Mouse (Mus musculus): ENCODE measurements around the gene Clta. TPM values are rescaled to one million over a fixed set of nuclear protein-coding genes. Genes with fewer than 3 reads are reported as not detected.
A peak's percentile ranks its signal among the peaks of the same experiment; 100 is the strongest.

Clta gene
- total and polyA plus RNA-seq, 3 experiments: 451 to 589 TPM; not detected in 1

DNA sequence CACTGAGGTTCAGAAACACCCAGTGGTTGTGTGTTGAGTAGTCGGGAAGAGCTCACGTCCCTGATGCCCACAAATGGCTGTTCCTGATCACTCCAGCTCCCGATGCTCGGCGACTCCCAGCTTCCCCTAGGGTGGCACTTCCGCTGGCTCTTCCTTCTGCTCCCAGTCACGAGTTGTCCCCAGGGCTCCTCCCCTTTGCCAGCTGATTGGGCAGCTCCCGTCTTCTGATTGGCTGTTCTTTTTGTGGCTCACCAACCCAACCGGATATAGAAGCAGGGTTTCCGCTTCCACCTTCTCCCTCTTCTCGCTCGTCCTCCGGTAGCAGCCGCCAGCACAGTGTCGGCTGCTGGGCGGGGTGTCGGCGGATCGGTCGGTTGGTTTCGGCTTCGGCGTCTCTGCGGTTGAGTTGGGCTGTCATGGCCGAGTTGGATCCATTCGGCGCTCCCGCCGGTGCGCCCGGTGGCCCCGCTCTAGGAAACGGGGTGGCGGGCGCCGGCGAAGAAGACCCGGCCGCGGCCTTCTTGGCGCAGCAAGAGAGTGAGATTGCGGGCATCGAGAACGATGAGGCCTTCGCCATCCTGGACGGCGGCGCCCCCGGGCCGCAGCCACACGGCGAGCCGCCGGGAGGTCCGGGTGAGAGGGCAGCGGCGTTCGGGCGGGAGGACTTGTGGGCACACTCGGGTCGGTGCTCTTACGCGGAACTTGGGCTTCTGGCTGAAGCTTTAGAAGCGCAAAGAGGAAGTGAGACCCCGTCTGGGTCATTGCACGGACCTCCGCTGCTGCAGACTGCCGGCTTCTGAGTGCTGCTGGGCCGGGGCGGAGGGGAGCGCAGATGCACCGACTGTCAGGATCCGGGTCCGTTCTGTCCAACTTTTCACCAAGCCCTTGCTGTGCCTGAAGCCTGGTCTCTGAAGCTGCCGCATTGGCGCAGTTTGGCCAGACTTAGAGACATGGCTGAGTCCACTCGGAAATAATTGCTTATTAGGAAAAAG lies 8.4 kb downstream of the Clta start:
- H3K79me2 ChIP-seq (ENCODE audit: control insufficient read depth, insufficient read depth, low read length, poor library complexity): peaks cover 56% of the 10 kb centered on the region
- peaks cover 2 to 34% of the 10 kb centered on the region in 2 experiments; a peak in 3 of 4 replicates for H3K4me1 ChIP-seq (ENCODE audit: control insufficient read depth in 1 of 2, insufficient read depth in 2 of 2, low read length in 2 of 2)
- H3K9me3 ChIP-seq (replicated peaks; ENCODE audit: insufficient read depth, low read length): no peaks in the 10 kb centered on the region
- H3K27me3 ChIP-seq (ENCODE audit: control insufficient read depth in 1 of 2, insufficient read depth in 2 of 2, low read length in 2 of 2): no peaks in the 10 kb centered on the region
- H3K9ac ChIP-seq (ENCODE audit: control insufficient read depth, low read depth, low read length, poor library complexity, severe bottlenecking): peak overlapping the region; percentile 94
- H3K4me3 ChIP-seq (ENCODE audit: control insufficient read depth in 1 of 2, insufficient read depth in 1 of 2, low read depth in 2 of 2, low read length in 2 of 2): peak overlapping the region; percentile 83 to 93
- peak overlapping the region; percentile 72 for H3K27ac ChIP-seq (ENCODE audit: control insufficient read depth, low read depth, low read length)
- H3K36me3 ChIP-seq (ENCODE audit: control insufficient read depth in 1 of 2, insufficient read depth in 2 of 2, low read length in 2 of 2): peaks cover 7 to 30% of the 10 kb centered on the region in 2 experiments
- peak; percentile 98 for DNase-seq (ENCODE audit: low read depth, low spot score)
- TF ChIP-seq JUND (IDR thresholded peaks at IDR 0.05; ENCODE audit: low read depth, low read length) (no peak), ZNF384 (IDR thresholded peaks at IDR 0.05; ENCODE audit: low read depth, low read length) (no peak), RCOR1 (IDR thresholded peaks at IDR 0.05; ENCODE audit: low read depth, low read length) (no peak), E2F4 (IDR thresholded peaks at IDR 0.05; ENCODE audit: borderline replicate concordance, low read depth, low read length) (no peak), GABPA (IDR thresholded peaks at IDR 0.05; ENCODE audit: low read depth, low read length) (no peak), BHLHE40 (IDR thresholded peaks at IDR 0.05; ENCODE audit: borderline replicate concordance, low read depth, low read length) (peak; percentile 74; the same call in 1 of the 2 replicates), POLR2AphosphoS5 (IDR thresholded peaks at IDR 0.05; ENCODE audit: borderline replicate concordance, low read depth, low read length) (no peak), ELF1 (IDR thresholded peaks at IDR 0.05; ENCODE audit: low read depth, low read length) (peak; percentile 77), POLR2A (IDR thresholded peaks at IDR 0.05; ENCODE audit: control insufficient read depth in 1 of 2, insufficient read depth in 1 of 2, low read depth in 1 of 2, low read length in 2 of 2, poor library complexity in 1 of 2) (peak; percentile 60 to 97), SIN3A (IDR thresholded peaks at IDR 0.05; ENCODE audit: low read length) (peak; percentile 93), HCFC1 (IDR thresholded peaks at IDR 0.05; ENCODE audit: low read depth, low read length) (peak; percentile 86), TCF12 (IDR thresholded peaks at IDR 0.05; ENCODE audit: low read depth, low read length) (no peak; the same call in none of the 2 replicates), GATA1 (IDR thresholded peaks at IDR 0.05; ENCODE audit: low read depth, low read length) (no peak), MYB (IDR thresholded peaks at IDR 0.05; ENCODE audit: low read depth, low read length) (no peak), KAT2A (conservative IDR thresholded peaks at IDR 0.05; ENCODE audit: low read depth, low read length) (peak; percentile 55), CHD1 (IDR thresholded peaks at IDR 0.05; ENCODE audit: low read depth, low read length) (peak; percentile 70), UBTF (IDR thresholded peaks at IDR 0.05; ENCODE audit: borderline replicate concordance, insufficient read depth, low read depth, low read length) (peak; percentile 92; the same call in 1 of the 2 replicates), ETS1 (IDR thresholded peaks at IDR 0.05; ENCODE audit: low read depth, low read length) (peak; percentile 76), TAL1 (IDR thresholded peaks at IDR 0.05; ENCODE audit: low read length) (no peak), USF2 (IDR thresholded peaks at IDR 0.05; ENCODE audit: borderline replicate concordance in 1 of 2, insufficient read depth in 1 of 2, low read depth in 1 of 2, low read length in 2 of 2) (0 out of 4 replicates have a peak, but pooled peaks of 1 of the 2 experiments have one; percentile 27), MAZ (IDR thresholded peaks at IDR 0.05; ENCODE audit: low read depth, low read length) (0 out of 2 replicates have a peak, but pooled peaks have one; percentile 20), CHD2 (IDR thresholded peaks at IDR 0.05; ENCODE audit: low read length) (no peak), USF1 (IDR thresholded peaks at IDR 0.05; ENCODE audit: low read depth, low read length) (peak; percentile 90), RAD21 (IDR thresholded peaks at IDR 0.05; ENCODE audit: low read depth, low read length) (no peak), MXI1 (IDR thresholded peaks at IDR 0.05; ENCODE audit: low read depth, low read length) (peak; percentile 77), MEF2A (IDR thresholded peaks at IDR 0.05; ENCODE audit: extremely low read depth, insufficient replicate concordance, low read depth, low read length, poor library complexity, severe bottlenecking) (no peak), TBP (IDR thresholded peaks at IDR 0.05; ENCODE audit: low read depth, low read length) (peak; percentile 93), MYC (IDR thresholded peaks at IDR 0.05; ENCODE audit: low read depth, low read length) (peak; percentile 83), NELFE (IDR thresholded peaks at IDR 0.05; ENCODE audit: low read depth, low read length) (peak; percentile 97), ZC3H11A (IDR thresholded peaks at IDR 0.05; ENCODE audit: low read depth, low read length) (no peak), MAFK (IDR thresholded peaks at IDR 0.05; ENCODE audit: borderline replicate concordance, low read depth, low read length) (no peak), ZKSCAN1 (IDR thresholded peaks at IDR 0.05; ENCODE audit: low read depth, low read length) (no peak), EP300 (IDR thresholded peaks at IDR 0.05; ENCODE audit: low read depth in 1 of 2, low read length in 2 of 2) (peak in 1 of 2 experiments; percentile 28; a peak in 2 of 4 replicates), CTCF (IDR thresholded peaks at IDR 0.05 in 2 of 3, conservative IDR thresholded peaks at IDR 0.05 in 1 of 3; ENCODE audit: control insufficient read depth in 1 of 3, insufficient read depth in 1 of 3, low read depth in 2 of 3, low read length in 3 of 3, poor library complexity in 1 of 3, severe bottlenecking in 1 of 3) (no peak)
